Mouse (Mus musculus) layer of hippocampus, adult 9-11 months (tissue): ENCODE results near the gene Clip4.
"Not testable (repeated sequence)": the region's sequence is repeated elsewhere in the genome, so short reads cannot be mapped to it uniquely, and the experiment has no call there.

ENCODE experiments used
- DNase-seq: peaks from one replicate; pipeline ENCODE4 v3.0.0; 2022

The Clip4 gene

GRCm38 (mm10) chr17:71768173-71768572 is at the start of gene Clip4:
TSS of gene Clip4 (plus strand) at chr17:71768473.
- not testable (repeated sequence) for DNase-seq

DNA sequence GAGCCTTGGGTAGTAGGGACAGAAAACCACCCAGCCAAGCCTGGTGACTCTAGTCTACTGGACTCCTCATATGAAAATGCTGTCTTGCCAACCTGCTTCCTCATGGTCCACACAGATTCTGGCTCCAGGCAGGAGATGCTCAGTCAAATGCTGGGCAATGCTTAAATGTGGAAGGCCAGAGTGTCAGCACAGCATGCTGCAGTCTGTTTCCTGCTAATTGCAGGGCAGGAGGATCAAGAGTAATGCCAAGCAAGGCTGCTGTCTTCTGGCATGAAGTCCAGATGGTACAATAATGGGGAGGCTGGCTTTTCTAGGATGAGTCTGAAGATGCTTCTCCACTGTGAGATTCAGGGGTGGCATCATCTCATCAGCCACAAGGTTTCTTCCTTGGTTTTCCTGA is 47.8 kb upstream of the Clip4 start:
- no peak for DNase-seq

DNA sequence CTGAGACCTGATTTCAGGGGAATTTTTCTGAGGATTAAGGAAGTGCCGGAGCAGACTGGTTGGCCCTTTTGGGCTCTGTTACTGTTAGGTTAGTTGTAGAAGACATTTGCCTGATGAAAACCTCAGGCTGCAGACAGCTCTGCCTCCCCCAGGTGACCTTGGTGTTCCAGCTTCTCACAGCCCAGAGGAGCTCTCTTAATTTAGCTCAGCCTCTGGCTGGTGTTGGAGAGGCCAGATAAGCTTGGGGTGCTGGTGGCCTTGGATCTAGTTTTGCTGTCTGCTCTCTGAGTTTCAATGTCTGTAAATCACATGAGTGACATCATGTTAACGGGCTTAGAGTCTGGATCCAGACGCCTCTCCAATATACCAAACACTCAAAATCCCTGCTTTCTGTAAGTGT is 47.3 kb upstream of the Clip4 start:
- DNase-seq, result no peak

- no peak for DNase-seq
Measured at GRCm38 (mm10) chr17:71730655-71731054, 37.6 kb upstream of the Clip4 start.

GRCm38 (mm10) chr17:71736442-71736841 is 31.8 kb upstream of the Clip4 start:
- DNase-seq, result no peak

- DNase-seq, result no peak
Measured at GRCm38 (mm10) chr17:71742156-71742555, 26.1 kb upstream of the Clip4 start.

- peak; percentile 37 for DNase-seq
Measured at GRCm38 (mm10) chr17:71742935-71743334, 25.3 kb upstream of the Clip4 start.

GRCm38 (mm10) chr17:71746114-71746513 is 22.2 kb upstream of the Clip4 start:
- DNase-seq, result no peak

- no peak for DNase-seq
Measured at GRCm38 (mm10) chr17:71747561-71747960, 20.7 kb upstream of the Clip4 start.

GRCm38 (mm10) chr17:71749616-71750168 is 18.6 kb upstream of the Clip4 start:
- no peak for DNase-seq

DNA sequence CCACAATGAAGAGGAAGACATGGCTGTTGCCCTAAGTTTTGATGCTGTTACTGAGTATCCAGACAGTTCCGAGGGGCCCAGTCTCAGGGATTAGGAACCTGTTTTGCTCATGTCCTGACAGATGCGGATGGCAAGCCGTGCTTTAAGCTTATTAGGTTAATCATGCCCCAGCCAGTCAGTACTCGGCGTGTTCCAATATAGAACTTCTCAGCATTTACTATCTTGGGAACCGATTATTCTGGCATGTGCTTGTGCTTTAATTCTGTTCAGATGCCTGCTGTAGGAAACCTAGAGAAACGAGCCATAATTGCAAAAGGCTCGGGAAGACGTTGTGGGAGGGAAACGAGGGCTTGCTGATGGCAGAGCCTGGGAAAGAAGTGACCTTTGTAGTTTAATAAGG is 15.4 kb upstream of the Clip4 start, which contains the start of gene Pcare:
Gene Pcare, minus strand, starts transcription at position 64 of the 400 bp plus-strand sequence.
- DNase-seq, result no peak

DNA sequence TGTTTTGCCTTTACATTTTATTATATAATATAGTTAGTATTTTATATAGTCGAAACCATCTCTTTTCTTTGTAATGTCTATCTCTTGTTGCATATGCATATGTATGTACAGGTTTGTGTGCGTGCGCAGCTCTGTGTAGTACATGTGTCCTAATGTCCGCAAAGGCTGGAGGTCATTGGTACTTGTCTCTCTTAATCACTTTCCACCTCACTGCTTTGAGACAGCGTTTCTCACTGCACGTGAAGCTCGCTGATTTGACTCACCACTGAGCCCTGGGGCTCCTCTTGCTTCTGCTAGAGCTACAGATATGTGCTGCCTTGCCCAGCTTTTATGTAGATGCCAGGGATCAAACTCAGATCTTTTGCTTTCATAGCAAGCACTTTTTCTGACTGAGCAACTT is 7.7 kb upstream of the Clip4 start:
- no peak for DNase-seq

DNA sequence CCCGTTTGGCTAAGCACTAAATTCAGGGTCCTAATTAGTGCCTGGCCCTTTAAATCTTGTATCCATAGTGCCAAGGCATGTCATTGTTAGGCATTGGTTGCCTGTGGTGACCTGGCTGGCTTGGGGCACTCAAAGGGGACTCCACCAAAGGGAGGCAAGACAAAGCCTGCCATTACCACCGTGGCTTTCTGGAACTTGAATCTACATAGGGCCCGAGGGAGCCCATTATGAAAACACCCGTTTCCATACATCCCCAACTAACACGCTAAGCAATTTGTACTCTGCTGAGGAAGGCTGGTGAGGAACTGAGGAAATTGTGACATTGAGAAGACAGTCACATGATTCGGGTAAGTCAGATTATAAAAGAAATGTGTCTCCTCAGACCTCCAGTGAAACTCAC is 1.3 kb downstream of the Clip4 start:
- no peak for DNase-seq

GRCm38 (mm10) chr17:71770696-71771095 is 2.4 kb downstream of the Clip4 start:
- DNase-seq, result no peak

DNA sequence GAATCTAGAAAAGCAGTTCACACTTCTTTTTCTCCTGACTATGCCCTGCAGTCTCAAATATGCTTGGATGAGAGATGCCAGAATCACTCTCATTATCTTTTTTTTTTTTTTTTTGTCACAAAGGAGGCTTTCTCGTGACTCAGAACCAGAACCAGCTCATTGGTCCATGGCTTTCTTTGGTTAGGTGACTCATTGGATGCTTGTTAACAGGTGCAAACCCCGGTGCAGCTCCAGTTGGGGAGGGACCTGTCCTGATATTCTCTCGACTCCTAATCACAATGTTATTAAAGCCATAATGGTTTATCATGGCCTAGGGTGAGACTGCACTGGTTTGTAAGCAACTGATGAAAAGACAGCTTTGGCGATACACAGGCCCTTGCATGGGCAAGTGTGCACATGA is 5.9 kb downstream of the Clip4 start:
- DNase-seq, result no peak

- peak; percentile 12 for DNase-seq
Measured at GRCm38 (mm10) chr17:71775279-71775678, 7.0 kb downstream of the Clip4 start.

GRCm38 (mm10) chr17:71778696-71779095 is 10.4 kb downstream of the Clip4 start:
- no peak for DNase-seq

- DNase-seq, result no peak
Measured at GRCm38 (mm10) chr17:71780490-71780889, 12.2 kb downstream of the Clip4 start.

DNA sequence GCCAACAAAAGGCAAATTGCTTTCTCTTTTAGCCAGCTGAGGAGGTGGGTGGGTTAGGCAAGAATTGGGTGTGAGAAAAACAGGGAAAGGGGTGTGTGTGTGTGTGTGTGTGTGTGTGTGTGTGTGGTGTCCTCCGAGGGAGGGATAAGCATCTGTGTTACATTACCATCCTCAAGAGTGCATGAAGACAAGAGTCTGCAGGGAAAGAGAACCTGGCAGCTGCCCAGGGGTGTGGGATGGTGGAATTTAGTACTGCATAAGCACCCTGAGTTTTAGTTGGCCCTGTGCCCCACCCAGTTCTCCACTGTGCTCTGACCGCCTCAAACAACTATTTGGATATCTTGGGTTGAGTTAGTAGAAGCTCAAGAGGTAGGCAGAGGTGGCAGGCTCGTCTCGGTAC is 12.7 kb downstream of the Clip4 start:
- peak; percentile 67 for DNase-seq

- peak; percentile 18 for DNase-seq
Measured at GRCm38 (mm10) chr17:71782242-71782698, 14.0 kb downstream of the Clip4 start.

DNA sequence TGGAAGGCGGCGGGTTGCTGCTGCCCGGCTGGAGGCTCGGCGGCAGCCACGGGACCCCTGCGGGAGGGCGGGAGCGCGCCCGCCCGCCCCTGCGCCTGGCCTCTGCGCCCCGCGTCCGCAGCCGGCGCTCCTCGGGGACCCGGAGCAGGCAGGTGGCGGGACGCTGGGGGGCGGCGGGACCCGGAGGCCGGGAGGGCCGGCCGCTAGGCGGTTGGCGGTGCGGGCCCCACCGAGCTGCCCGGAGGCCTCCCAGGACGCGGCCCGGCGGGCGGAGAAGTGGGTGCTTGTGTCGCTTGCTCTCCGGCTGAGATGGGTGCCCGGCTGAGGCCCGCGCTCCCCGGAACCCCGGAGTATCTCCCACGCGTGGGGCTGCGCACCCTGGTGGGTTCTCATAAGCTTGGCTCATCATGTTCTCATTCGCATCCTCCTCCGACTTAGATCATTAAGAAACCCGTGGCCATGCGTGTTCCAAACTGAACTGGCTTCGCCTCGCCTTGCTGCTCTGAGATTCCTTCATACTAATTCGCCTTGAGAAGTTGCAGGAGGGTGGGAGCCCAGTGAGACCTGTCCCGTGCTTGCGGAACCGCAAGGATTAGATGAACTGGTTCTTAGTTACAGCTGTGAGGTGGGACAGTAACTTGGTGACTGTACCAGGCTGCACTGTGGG is 14.6 kb downstream of the Clip4 start:
- DNase-seq, result peak; percentile 30

GRCm38 (mm10) chr17:71783366-71783735 is 15.1 kb downstream of the Clip4 start:
- DNase-seq, result no peak

- no peak for DNase-seq
Measured at GRCm38 (mm10) chr17:71786456-71786855, 18.2 kb downstream of the Clip4 start.

GRCm38 (mm10) chr17:71791109-71791508 is 22.8 kb downstream of the Clip4 start:
- DNase-seq, result no peak

DNA sequence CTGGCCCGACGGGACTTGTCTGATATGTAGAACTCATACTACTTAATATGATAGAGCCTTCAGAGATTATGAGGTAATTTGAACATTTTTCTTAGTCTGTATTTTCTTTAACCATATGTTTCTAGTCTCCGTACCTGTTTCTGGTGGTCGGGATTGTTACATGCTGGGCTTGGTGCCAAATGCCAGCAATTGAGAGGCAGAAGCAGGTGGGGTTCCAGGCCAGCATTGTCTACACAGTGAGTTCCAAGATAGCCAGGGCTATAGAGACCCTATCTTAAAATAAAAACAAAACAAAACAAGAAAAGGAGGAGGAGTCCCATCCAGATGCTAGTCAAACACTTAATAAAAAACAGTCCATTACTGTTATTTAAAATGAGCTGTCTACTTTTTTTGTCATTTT is 23.3 kb downstream of the Clip4 start:
- DNase-seq, result no peak
